Mouse (Mus musculus): ENCODE measurements around the gene Lrrc9. TPM values are rescaled to one million over a fixed set of nuclear protein-coding genes. Genes with fewer than 3 reads are reported as not detected.

Gene Lrrc9
- not detected for total RNA-seq (2023)

GRCm38 (mm10) chr12:72441839-72442576 lies at the start of gene Lrrc9:
Gene Lrrc9, plus strand, starts transcription at chr12:72441866.

GRCm38 (mm10) chr12:72408954-72409353 lies 32.7 kb upstream of the Lrrc9 start, which contains the start of gene Rtn1:
Gene Rtn1, minus strand, starts transcription at chr12:72409054.

GRCm38 (mm10) chr12:72536021-72536597 lies 94.4 kb downstream of the Lrrc9 start, which contains the start of gene Pcnx4:
Gene Pcnx4, plus strand, starts transcription at chr12:72536383.

Other genes with a start within 250 kb of the Lrrc9 start
- 0.62 TPM for gene Rtn1, start 32.8 kb upstream of the Lrrc9 start, total RNA-seq (2023)
- 3.8 TPM for gene Pcnx4, start 94.5 kb downstream of the Lrrc9 start, total RNA-seq (2023)
- gene Gm4756, start 207.8 kb downstream of the Lrrc9 start, total RNA-seq (2023), result not detected
- 22.2 TPM for gene Dhrs7, start 223.0 kb downstream of the Lrrc9 start, total RNA-seq (2023)

All from CD4-positive naive resting alpha-beta T cell, adult 76 days (primary cell).